Mouse (Mus musculus): ENCODE results near the gene Cnr2. TPM values are rescaled to one million over a fixed set of nuclear protein-coding genes. Genes with fewer than 3 reads are reported as not detected.

Cnr2 gene
- polyA plus RNA-seq, 1 experiment from 2014 or later, result 0.71 TPM

- Histone ChIP-seq H3K4me1 (ENCODE audit: insufficient read depth) (no peaks in the 10 kb centered on the region), H3K4me3 (ENCODE audit: low read depth, low read length) (no peak overlapping the region), H3K27ac (ENCODE audit: low read depth) (no peak overlapping the region), H3K27me3 (ENCODE audit: insufficient read depth, low read length) (no peaks in the 10 kb centered on the region), H3K9me3 (ENCODE audit: low read depth, low read length) (no peaks in the 10 kb centered on the region), H3K4me2 (no peak overlapping the region), H3K9ac (no peak overlapping the region), H3K36me3 (ENCODE audit: insufficient read depth) (peaks cover 49% of the 10 kb centered on the region)
- ATAC-seq (ENCODE audit: insufficient read depth) (no peak), DNase-seq (no peak)
- WGBS, result 83% methylated on average over 3 of the region's 3 CpGs
- TF ChIP-seq CTCF (IDR thresholded peaks at IDR 0.05; ENCODE audit: low read depth), result no peak
These were observed 58.0 kb downstream of the Cnr2 start for GRCm38 (mm10) chr4:135953179-135953578.

- ATAC-seq (ENCODE audit: insufficient read depth) (peak; percentile 67; the same call in 1 of the 2 replicates), DNase-seq (peak; percentile 91)
- H3K4me3 ChIP-seq (ENCODE audit: low read depth, low read length), result no peak overlapping the region
- no peaks in the 10 kb centered on the region for H3K9me3 ChIP-seq (ENCODE audit: low read depth, low read length)
- no peak overlapping the region for H3K9ac ChIP-seq
- H3K4me2 ChIP-seq, result no peak overlapping the region
- peak; percentile 98 for TF ChIP-seq CTCF (IDR thresholded peaks at IDR 0.05; ENCODE audit: low read depth)
- H3K36me3 ChIP-seq (ENCODE audit: insufficient read depth), result peaks cover 58% of the 10 kb centered on the region
- 11% methylated on average over 2 of the region's 2 CpGs for WGBS
- H3K27me3 ChIP-seq (ENCODE audit: insufficient read depth, low read length), result no peaks in the 10 kb centered on the region
- no peaks in the 10 kb centered on the region for H3K4me1 ChIP-seq (ENCODE audit: insufficient read depth)
- no peak overlapping the region for H3K27ac ChIP-seq (ENCODE audit: low read depth)
These were observed 59.0 kb downstream of the Cnr2 start for GRCm38 (mm10) chr4:135954241-135954640.

- WGBS, result 82% methylated on average over 9 of the region's 9 CpGs
- TF ChIP-seq CTCF (IDR thresholded peaks at IDR 0.05; ENCODE audit: low read depth), result no peak
These were observed 60.7 kb downstream of the Cnr2 start for GRCm38 (mm10) chr4:135955886-135956285.

GRCm38 (mm10) chr4:135958354-135958753 is 63.2 kb downstream of the Cnr2 start:
- Histone ChIP-seq H3K27ac (ENCODE audit: low read depth) (no peak overlapping the region), H3K4me1 (ENCODE audit: insufficient read depth) (no peaks in the 10 kb centered on the region), H3K4me2 (no peak overlapping the region), H3K9me3 (ENCODE audit: low read depth, low read length) (no peaks in the 10 kb centered on the region), H3K36me3 (ENCODE audit: insufficient read depth) (peaks cover 63% of the 10 kb centered on the region), H3K27me3 (ENCODE audit: insufficient read depth, low read length) (no peaks in the 10 kb centered on the region), H3K9ac (no peak overlapping the region), H3K4me3 (ENCODE audit: low read depth, low read length) (no peak overlapping the region)
- TF ChIP-seq CTCF (IDR thresholded peaks at IDR 0.05; ENCODE audit: low read depth), result no peak
- ATAC-seq (ENCODE audit: insufficient read depth), result no peak
- 59% methylated on average over 8 of the region's 8 CpGs for WGBS
- DNase-seq, result no peak

More at GRCm38 (mm10) chr4:135955886-135956285, 60.7 kb downstream of the Cnr2 start:
- DNase-seq (no peak), ATAC-seq (ENCODE audit: insufficient read depth) (no peak)
- no peak overlapping the region for H3K9ac ChIP-seq
- H3K9me3 ChIP-seq (ENCODE audit: low read depth, low read length), result no peaks in the 10 kb centered on the region
- peaks cover 64% of the 10 kb centered on the region for H3K36me3 ChIP-seq (ENCODE audit: insufficient read depth)
- no peak overlapping the region for H3K4me3 ChIP-seq (ENCODE audit: low read depth, low read length)
- no peaks in the 10 kb centered on the region for H3K4me1 ChIP-seq (ENCODE audit: insufficient read depth)
- no peak overlapping the region for H3K4me2 ChIP-seq
- no peaks in the 10 kb centered on the region for H3K27me3 ChIP-seq (ENCODE audit: insufficient read depth, low read length)
- no peak overlapping the region for H3K27ac ChIP-seq (ENCODE audit: low read depth)

- Histone ChIP-seq H3K4me1 (ENCODE audit: insufficient read depth) (0 out of 2 replicates have a peak, but pooled peaks cover 3% of the 10 kb centered on the region), H3K4me2 (no peak overlapping the region), H3K9me3 (ENCODE audit: low read depth, low read length) (no peaks in the 10 kb centered on the region), H3K36me3 (ENCODE audit: insufficient read depth) (peaks cover 50% of the 10 kb centered on the region), H3K9ac (no peak overlapping the region), H3K27me3 (ENCODE audit: insufficient read depth, low read length) (no peaks in the 10 kb centered on the region), H3K4me3 (ENCODE audit: low read depth, low read length) (no peak overlapping the region), H3K27ac (ENCODE audit: low read depth) (no peak overlapping the region)
- ATAC-seq (ENCODE audit: insufficient read depth) (no peak), DNase-seq (peak; percentile 92)
- 22% methylated on average over 5 of the region's 5 CpGs for WGBS
- TF ChIP-seq CTCF (IDR thresholded peaks at IDR 0.05; ENCODE audit: low read depth), result peak; percentile 96
These were observed 65.5 kb downstream of the Cnr2 start for GRCm38 (mm10) chr4:135960717-135961116.

GRCm38 (mm10) chr4:135961709-135962108 is 66.5 kb downstream of the Cnr2 start:
- H3K4me3 ChIP-seq (ENCODE audit: low read depth, low read length), result no peak overlapping the region
- 90% methylated on average over 5 of the region's 5 CpGs for WGBS
- no peak for DNase-seq
- 0 out of 2 replicates have a peak, but pooled peaks cover 3% of the 10 kb centered on the region for H3K4me1 ChIP-seq (ENCODE audit: insufficient read depth)
- no peak overlapping the region for H3K27ac ChIP-seq (ENCODE audit: low read depth)
- no peaks in the 10 kb centered on the region for H3K9me3 ChIP-seq (ENCODE audit: low read depth, low read length)
- H3K4me2 ChIP-seq, result no peak overlapping the region
- no peak overlapping the region for H3K9ac ChIP-seq
- TF ChIP-seq CTCF (IDR thresholded peaks at IDR 0.05; ENCODE audit: low read depth), result no peak
- ATAC-seq (ENCODE audit: insufficient read depth), result no peak
- no peaks in the 10 kb centered on the region for H3K27me3 ChIP-seq (ENCODE audit: insufficient read depth, low read length)
- H3K36me3 ChIP-seq (ENCODE audit: insufficient read depth), result peaks cover 52% of the 10 kb centered on the region

- no peak for DNase-seq
- Histone ChIP-seq H3K27me3 (ENCODE audit: insufficient read depth, low read length) (no peaks in the 10 kb centered on the region), H3K4me3 (ENCODE audit: low read depth, low read length) (no peak overlapping the region), H3K36me3 (ENCODE audit: insufficient read depth) (peaks cover 56% of the 10 kb centered on the region), H3K9me3 (ENCODE audit: low read depth, low read length) (no peaks in the 10 kb centered on the region), H3K4me2 (no peak overlapping the region), H3K9ac (peak overlapping the region; percentile 4; the same call in 1 of the 2 replicates), H3K4me1 (ENCODE audit: insufficient read depth) (0 out of 2 replicates have a peak, but pooled peaks cover 3% of the 10 kb centered on the region), H3K27ac (ENCODE audit: low read depth) (no peak overlapping the region)
- no peak for TF ChIP-seq CTCF (IDR thresholded peaks at IDR 0.05; ENCODE audit: low read depth)
- WGBS, result 85% methylated on average over 7 of the region's 7 CpGs
- no peak for ATAC-seq (ENCODE audit: insufficient read depth)
These were observed 67.0 kb downstream of the Cnr2 start for GRCm38 (mm10) chr4:135962198-135962597.
